Mouse (Mus musculus): ENCODE measurements around the gene Slc16a6.
"Not testable (repeated sequence)": the region's sequence is repeated elsewhere in the genome, so short reads cannot be mapped to it uniquely, and the experiment has no call there.

Slc16a6 gene

DNA sequence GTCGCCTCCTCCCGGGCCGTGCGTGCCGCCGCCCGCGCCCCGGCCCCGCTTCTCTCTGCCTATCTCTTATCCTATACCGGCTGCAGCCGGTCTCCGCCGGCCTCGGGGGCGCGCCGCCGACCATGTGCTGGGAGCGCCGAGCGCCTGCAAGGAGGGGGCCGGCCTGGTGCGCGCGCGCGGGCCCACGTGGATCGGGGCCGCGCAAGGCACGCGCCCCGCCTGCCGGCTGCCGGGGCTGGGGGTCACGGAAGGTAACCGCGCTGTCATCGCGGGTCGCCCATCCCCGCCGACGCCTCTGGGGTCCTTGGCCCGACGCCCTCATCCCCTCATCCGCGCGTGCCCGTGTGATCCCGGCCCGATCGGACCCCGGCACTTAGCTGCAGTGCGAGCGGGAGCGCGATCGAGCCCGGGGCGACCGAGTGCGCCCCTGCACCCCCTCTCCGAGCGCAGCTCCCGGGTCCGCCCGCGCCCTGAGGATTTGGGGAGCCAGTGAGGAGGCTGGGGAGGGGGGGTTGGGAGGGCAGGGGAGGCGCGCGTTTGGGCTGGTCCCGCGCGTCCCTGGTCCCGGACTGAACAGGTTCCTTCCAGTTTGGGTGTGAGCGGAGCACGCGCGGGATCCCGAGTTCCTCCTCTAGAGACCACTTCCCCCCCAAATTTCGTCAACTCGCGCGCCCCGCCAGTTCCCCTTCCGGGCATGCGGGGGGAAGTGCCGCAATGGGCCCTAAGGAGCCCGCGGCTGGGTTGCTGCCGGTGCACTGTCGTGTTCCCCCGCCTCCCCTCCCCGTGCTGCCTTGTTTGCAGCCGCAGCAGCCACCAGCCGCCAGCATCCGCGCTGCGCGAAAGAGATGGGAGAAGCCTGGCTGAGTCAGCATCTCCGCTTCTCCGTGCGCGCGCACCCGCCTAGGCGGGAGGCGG is at the start of gene Slc16a6, which contains the start of gene Arsg:
TSS of gene Slc16a6 (minus strand) at position 428 of the 915 bp plus-strand sequence.
TSS of gene Arsg (plus strand) at position 204 of the 915 bp plus-strand sequence.
- peak; percentile 92 to 93 for DNase-seq

DNA sequence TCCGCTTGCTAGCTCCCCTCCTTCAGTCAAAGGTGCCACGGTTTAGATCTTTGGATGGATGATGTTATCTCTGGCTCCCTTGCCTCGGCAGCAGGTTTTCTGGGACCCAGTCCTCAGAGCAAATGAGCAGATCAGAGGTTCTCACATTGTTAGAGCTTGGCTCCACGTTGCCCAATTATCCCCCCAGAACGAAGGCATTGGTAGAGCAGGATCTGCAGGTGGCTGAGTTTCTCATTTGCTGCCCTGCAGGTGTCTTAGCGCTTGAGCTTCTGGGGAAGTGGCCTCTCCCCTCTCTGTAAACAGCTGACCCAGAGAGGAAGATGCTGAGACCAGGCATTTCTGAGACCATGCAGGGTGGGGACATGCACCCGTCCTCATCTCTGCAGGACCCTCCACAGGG is 47.6 kb upstream of the Slc16a6 start:
- DNase-seq, result peak in 1 of 2 experiments; percentile 42

DNA sequence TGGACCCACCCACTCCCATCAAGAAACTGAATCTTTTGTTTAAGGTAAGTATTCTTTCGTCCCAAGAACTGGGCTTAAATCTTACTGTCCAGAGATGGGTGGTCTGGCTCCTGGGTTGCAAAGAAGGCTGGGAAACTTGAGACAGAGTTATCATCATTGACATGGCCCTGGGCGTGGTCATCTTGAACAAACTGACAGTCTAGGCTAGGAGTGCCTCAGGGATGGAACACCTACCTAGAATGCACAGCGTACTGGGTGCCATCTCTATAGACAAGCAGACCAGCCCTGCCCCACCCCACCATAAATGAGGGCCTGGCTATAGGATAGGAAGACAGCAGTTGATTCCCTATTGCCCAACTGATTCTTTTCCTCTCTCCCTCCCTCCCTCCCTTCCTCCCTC is 44.4 kb upstream of the Slc16a6 start:
- no peak for DNase-seq

DNA sequence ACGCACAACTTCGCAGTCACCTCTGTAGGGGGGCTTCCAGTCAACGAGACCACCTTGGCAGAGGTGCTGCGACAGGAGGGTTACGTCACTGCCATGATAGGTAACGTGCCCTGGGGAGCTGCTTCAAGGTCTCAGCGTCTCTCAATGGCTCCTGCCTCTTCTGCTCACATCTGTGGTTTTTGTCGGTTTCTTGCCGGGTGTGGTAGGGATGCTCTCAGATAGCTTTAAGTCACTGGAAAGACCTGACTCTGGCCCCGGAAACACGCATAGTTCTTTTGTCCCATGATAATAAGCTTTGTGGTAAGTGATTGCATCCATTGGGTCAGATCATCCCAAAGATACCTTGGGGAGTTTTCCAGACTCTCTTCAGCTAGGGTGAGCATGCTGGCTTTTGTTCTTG is 43.9 kb upstream of the Slc16a6 start:
- no peak for DNase-seq

DNA sequence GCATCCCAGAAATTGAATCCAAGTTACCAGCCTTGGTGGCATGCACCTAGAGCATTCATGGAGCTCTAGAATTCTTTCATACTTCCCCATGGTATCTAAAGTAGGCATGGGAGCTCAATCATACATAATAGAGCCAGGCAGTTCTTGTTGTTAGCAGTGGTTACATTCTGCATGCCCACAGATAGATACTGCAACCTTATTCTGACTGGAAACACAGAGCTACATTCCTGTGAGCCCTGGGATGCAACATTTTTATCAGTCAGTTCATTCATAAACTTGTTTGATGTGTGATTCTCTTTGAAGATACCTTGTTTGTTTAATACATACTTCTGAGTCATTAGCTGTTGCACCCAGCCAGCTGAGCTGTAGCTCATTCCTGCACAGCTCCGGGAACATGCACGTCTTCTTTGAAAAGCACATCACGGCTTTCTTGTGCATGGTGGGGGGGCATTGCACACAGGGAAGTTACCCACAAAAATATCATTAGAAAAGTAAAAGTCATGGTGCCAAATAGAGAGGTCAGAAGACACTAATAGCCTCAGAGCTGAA is 40.7 kb upstream of the Slc16a6 start:
- DNase-seq, result no peak

DNA sequence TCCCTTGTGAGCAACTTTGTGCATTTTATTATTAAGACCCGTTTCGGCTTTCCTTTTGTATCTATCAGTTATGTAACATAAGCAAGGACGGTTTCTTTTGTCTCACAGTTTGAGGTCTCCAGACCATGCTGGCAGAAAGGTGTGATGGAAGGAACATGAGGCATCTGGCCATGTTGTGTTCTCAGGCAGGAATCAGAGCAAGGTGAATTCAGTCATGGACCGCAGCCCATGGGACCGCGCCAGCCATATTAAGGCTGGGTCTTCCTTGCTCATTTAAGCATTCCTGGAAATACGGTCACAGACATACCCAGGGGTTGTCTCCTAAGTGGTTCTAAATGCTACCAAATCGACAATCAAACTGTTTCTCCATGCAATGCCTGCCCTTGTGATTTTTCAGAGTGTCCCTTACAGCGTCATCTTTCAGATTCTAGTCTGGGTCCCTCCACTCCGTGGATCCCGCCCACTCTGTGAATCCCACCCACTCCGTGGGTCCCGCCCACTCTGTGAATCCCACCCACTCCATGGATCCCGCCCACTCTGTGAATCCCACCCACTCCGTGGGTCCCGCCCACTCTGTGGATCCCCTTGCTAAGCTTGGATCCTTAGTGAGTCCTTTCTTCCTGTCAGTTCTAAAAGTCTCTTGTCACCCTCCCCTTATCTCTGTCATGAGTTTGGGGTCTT is 39.7 kb upstream of the Slc16a6 start:
- DNase-seq, result no peak

DNA sequence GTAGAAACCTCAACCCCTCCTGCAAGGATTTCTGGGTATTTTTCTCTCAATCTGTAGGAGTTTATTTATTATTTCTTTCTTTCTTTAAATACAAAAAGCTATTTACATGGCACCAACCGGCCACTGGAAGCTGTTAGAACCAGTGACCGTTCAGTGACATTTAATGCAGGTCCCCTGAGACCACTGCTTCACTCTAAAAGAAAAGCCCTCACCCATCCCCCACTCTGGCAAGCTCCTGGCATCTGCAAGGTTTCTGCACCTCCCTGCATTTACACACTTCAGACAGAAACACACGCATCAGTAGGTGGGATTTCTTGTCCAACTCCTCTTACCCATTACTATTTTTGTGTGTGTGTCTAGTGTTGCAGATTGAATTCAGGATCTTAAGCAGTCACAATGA is 33.7 kb upstream of the Slc16a6 start:
- DNase-seq, result no peak

DNA sequence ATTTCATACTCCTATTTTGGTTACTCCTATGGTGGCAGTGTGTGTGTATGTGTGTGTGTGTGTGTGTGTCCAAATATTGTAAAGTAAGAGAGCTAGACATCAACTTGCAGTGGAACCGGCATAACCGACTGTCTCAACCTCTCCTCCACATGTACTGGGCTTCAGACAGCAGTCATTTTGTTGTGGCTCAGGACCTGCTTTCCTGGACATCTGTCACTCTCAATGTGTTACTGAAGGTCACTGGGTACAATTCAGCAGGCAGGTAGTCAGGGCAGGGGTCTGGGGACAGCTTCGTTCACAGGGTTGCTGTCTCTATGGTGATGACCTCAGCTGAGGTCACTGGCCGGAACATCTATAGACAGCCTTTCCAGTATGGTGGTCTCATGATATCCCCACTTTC is 32.4 kb upstream of the Slc16a6 start:
- peak in 1 of 2 experiments; percentile 55 for DNase-seq

DNA sequence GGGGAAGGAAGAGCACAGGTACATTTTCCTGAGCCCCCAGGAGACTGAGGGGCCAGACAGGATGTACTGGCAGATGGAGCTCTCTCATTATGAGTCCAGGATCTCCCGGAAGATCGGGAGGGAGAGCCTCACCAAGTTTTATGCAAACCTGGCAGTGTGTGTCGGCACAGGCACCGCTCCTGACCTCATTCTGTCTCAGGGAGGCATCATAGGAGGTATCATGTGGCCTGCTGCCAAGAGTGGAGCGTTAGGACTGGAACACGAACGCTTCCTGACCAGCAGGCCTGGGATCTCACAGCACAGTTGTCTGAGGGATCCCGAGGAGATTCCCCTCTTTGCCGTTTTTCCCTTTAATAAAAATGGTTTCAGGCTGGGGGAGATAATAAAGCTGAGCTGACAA is 31.6 kb upstream of the Slc16a6 start:
- peak; percentile 95 to 98 for DNase-seq

DNA sequence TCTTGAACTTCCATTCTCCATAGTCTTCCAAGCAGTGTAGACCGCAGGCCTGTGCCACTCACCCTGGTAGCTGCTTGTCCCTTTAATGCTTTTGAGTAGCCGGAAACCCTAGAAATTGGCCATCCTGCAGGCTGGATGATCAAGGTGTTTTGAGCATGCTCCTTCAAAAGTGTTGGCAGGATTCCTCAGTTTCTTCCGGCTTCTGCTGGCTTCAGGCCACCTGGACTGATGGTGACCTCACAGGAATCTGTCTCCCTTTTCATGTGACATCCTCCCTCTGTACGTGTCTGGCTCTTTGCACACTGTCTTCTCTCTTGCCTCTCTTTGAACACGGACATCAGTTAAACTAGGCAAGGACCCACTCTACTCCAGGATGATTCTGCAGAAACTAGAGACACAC is 26.8 kb upstream of the Slc16a6 start:
- peak; percentile 81 to 86 for DNase-seq

DNA sequence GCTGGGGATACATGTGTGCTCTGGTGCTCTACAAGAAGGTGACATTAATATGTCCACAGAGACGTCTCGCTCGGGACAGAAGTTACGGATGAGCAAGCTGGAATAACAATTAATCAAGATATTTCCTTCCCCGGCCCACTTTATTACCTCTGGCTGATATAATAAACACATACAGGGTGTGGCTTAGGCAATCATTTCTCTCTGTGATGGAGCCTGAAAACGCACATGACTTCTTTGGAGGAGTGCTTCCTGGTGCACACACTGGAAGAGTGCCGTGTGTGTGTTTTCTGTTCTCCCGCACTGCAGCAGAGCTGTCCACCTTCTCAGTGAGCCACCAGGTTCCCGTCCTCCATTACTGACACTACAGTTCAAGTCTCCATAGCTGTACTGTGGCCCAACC is 24.6 kb upstream of the Slc16a6 start:
- no peak for DNase-seq

DNA sequence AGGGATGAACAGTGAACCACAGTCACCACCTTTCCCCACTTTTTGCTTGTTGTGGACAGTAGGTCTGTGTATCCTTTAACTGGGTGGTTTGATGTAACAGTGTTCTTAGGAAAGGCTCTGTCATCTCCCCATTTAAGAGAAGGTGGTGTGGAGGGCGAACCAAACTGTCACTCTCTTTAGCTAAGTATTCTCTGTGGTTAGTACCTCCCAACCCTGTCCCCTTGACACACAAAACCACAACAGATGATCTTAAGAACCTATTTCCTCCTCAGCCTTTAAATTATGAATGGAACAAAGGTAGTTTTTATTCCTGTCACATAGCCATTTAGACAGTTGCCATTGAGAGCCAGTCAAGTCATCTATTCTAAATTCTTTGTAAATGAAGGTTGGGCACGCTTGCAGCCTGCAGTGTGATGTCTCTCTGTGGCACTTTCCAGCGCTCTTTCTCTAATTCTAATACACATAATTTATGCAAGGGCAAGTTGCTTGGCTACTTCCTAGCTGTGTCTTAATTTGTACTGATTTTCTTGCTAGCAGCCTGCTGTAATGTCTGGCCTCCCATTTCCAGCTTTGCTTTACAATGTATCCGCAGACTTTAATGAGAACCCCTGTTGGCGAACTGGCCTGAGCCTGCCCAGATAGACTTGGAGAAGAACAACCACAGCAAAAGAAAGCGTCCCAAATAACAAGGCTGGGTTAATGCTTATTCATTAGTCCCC is 23.8 kb upstream of the Slc16a6 start:
- DNase-seq, result no peak

DNA sequence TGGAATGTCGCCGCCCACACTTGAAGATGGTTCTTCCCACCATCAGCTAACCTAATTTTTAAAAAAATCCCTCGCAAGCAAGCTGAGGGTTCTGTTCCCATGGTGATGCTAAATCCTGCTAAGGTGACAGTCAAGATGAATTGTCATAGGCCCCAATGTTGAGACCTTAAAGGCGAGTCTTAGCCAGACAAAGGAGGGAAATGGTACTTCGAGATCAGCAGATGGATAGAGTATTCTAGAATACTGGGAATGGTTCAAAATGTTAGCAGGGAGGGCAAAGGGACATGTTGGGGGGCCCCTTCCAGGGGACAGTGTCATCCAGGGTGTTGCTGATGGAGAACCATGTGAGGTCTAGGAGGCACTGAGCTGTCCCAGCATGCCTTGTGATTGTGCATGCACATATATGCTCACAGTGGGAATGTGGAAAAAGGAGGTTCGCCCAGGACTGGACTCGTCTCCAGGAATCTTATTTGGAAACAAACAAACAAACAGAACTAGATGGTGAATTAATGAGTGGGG is 23.1 kb upstream of the Slc16a6 start:
- DNase-seq, result no peak

DNA sequence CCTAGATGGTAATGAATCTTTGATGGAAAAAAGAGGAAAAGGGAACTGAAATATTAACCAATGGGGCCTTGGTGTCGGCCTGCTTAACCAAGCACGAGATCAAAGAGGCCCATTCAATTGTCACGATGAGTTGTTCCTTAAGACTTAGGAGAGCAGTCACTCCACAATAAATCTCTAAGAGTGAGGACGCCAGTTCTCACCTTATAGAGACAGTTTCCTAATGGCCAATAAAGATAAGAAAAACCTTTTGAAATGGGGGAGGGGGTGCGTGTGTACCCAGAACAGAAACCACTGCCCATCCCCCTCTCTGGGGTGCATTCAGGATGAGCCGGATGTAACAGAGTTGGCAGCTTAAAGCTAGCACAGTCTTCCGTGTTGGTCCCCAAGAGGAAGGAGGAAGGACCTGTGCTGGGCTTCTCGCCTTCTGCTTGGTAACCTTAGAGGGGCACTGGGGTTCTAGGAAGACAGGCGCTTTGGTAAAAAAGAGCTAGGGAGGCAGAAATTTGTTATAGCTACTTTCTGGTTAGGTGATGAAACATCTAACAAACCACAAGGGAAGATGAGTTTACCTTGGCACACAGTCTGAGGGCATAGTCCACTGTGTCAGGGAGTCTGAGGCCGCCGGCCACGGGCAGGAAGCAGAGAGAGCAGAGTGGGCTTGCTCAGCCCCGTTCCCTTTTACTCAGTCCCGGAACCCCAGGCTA is 22.5 kb upstream of the Slc16a6 start:
- no peak for DNase-seq

DNA sequence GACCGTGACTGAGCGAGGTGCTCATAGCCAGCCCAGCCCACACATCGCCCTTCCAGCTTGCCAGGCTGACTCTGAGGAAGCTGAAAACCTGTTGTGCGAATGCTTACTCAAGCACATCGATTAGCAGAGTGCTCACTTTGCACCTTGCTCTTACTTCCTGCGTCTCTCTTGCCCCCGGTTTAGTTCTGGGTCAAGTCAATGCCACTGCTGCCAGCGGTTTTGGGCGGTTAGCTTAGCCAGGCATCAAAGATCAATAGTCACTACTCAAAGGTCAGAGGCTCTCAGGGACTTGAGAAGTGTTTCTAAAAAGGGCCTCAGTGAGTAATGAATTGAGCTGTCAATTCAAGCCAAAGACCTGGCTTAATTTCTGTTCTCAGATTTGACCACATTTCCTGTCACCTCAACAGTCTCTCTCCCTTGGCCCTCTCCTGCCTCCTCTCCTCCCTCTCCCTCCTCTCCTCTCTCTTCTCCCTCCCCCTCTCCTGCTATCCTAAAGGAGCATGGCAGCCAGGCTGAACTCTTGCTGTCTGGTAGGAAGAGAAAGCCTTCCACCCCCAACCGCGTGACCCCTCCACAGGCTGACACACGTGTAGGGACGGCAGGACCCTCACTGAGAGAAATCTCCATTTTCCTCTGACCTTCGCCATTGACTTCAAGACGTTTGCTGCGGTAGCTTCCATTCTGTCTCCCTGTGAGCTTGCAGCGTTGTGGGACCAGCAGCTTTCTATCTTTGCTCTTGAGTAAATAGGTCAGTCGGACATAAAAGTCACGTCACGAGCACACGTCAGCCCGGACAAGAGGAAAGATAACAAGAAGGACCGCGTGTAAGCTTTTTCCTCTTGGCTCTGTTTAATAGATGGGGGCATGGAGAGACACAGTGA is 21.7 kb upstream of the Slc16a6 start:
- no peak for DNase-seq

DNA sequence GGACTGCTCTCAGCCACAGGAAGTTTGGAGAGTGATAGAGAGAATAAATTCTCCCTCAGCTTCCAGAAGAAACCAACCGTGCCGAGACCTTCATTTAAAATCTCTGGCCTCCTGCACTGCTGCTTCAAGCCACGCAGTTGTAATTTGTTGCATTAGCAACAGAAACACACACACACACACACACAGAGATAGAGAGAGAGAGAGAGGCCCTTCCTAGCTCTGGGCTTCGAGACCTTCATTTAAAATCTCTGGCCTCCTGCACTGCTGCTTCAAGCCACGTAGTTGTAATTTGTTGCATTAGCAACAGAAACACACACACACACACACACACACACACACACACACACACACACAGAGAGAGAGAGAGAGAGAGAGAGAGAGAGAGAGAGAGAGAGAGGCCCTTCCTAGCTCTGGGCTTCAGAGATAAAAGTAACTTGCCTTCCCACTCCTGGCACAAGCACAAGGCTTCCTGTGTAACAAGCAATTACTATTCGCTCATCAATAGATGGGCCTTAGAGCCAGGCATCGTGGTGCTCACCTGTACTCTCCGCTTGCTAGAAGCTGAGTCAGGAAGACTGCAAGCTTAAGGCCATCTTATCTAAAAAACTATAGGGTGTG is 19.6 kb upstream of the Slc16a6 start:
- not testable (repeated sequence) for DNase-seq

DNA sequence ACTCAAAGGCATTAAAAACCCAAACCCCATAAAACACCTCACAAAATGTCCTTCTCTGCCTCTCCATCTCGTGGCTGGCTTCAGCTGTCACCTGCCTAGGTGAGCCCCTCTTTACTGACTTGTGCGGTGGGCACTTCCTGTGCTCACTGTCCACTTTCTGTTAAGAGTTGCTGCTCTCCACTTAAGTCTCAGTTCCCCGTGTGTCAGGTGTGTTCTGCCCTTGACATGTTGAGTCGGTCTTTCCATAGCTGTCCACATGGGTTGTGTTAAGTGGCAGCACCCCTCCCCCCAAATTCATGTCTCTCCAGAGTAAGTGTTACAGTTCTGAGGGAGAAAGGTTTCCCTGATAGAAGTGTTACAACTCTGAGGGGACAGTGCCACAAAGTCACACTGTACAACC is 18.4 kb upstream of the Slc16a6 start:
- DNase-seq, result no peak

DNA sequence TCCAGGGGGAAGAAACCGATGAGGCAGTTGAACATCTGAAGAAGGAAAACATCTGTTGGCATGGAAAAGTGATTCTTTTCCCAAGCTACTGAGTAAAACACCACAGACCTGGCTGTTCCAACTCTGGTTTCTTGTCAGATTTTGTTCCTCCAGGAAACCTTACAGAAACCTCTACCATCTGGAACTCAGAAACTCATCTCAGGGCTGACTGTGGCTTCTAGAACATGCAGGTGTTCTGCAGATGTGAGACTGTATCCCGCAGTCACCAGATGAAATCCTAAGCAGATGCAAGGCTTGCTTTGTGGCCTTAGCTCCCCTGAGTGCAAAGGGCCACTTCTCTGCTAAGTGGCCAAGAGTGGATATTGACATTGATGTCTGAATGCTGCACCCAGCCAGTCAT is 16.4 kb upstream of the Slc16a6 start:
- no peak for DNase-seq

DNA sequence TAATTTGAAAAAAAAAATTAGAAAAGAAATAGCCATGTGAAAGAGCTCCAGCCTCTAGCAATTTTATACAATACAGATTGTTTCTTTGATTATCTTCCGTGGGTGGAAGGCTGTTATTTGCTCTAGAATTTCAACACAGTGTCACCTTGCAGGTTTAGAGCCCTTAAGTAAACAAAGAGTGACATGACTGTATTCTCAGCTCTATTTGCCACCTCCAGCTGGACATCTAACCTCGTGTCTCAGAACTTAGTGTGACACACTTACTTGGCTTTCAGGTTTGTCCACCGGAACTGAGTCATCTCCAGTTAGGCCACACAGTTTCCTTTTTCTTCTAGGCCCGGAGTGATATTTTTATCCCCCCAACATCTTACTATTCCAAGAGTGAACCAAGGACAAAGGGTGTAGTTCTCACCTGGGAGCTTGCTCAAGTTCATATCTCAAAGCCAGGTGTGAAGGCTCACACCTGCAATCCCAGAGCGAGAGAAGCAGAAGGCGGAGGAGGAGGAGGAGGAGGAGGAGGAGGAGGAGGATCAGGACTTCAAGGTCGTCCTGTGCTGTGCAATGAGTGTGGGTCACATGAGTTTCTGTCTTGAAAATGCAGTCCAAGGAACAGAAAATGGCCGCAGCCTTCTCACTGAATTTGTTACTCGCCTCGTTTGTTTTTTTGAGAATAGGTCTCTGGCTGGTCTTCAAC is 14.7 kb upstream of the Slc16a6 start:
- no peak for DNase-seq

DNA sequence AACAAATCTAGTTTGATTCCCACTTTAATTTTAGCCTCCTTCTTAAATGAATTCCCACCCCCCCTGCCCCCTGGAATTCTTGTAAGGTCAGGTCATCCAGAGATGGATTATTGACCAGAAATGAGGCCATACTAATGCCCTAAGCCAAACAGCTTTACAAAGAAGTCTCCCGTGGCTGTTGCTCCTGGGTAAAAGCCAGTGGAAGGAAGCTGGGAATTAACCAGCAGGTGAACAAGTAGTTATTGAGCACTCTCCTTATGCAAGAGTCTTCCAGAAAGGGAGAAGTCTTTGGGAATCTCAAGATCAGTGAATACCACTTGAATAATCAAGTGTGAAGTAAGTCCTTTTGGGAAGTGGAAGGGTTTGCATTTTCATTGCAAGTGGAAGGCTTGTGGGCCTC is 13.7 kb upstream of the Slc16a6 start:
- no peak for DNase-seq
